Mouse (Mus musculus) layer of hippocampus, postnatal 10 days (tissue): ENCODE measurements around the gene Elovl2. TPM values are rescaled to one million over a fixed set of nuclear protein-coding genes. Genes with fewer than 3 reads are reported as not detected.
"Not testable (repeated sequence)": the region's sequence is repeated elsewhere in the genome, so short reads cannot be mapped to it uniquely, and the experiment has no call there.

ENCODE experiments used
- DNase-seq, 2 experiments: peaks; one replicate each; pipeline ENCODE4 v3.0.0; 2021; ENCODE audit warnings: low spot score in 2 of 2
- total RNA-seq, 2 experiments: library from RNA; stranded (reverse); gene quantifications; 2 replicates each; pipeline ENCODE4 v1.2.3; 2021

Gene Elovl2
- total RNA-seq, 2 experiments from 2014 or later: 42.1 to 44.2 TPM

- DNase-seq: no peak
Observed at GRCm38 (mm10) chr13:41235845-41236741, 15.9 kb upstream of the Elovl2 start.

GRCm38 (mm10) chr13:41235181-41235580, 15.0 kb upstream of the Elovl2 start:
- no peak for DNase-seq

GRCm38 (mm10) chr13:41233241-41233640, 13.0 kb upstream of the Elovl2 start:
- no peak for DNase-seq

- no peak for DNase-seq
Observed at GRCm38 (mm10) chr13:41232209-41232608, 12.0 kb upstream of the Elovl2 start.

DNA sequence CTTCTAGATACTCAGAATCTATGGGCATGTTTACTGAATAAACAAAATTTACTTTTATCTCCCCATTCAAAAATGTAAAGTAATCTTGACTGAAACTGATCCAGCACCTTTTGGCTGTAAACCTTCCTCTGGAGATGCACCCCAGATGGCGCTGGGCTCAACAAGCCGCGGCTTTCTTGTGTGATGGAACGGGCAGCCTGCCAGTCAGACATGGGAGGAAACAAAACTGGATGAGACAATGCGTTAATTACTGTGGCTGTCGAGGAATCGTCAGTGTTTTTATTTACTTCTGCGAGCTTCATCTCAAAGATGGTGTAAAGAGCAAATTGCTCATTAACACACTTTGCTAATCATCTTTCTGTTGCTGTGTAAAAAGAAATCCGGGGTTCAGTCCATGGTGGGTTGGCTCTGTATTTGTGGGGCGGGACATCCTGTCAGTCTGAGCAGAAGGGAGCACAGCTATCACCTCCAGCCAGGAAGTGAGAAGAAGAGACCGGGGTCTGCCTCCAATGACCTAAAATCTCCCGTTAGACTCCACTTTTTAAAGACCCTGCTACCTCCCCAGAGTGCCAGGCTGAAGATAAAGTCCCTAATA, 11.3 kb upstream of the Elovl2 start:
- DNase-seq: peak; percentile 35 to 51

DNA sequence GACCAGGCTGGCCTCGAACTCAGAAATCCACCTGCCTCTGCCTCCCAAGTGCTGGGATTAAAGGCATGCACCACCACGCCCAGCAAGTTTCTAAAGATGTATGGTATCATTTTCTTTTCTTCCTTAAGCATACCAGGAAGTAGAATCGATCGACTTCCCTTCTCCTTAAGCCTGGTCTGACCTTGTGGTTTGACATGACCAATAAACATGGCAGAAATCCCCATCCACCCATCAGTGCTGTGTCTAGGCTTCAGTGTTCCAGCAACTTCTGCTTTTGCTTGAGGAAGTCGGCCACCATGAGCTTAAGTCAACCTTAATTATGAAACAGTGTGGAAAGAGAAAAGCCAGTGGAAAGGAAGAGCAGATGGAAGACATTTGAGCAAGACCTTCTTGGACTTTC, 10.1 kb upstream of the Elovl2 start:
- DNase-seq: no peak

DNA sequence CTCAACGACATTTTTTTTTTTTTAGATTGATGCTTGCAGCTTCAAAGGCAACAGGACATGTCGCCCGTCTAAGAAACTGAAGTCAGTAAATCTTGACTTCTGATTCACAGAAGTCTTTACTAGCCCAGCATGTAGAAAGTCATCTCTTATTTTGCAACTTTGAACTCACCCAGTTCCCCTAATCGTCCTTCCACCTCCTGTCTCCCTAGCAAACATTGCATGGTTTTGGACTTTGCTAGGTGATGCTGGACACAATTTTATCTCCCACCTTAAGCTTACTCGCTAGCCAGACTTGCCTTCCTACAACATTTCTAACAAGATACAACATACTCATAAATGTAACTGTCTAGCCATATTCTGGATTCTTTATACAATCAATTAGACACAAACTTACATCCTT, 7.9 kb upstream of the Elovl2 start:
- no peak for DNase-seq

- DNase-seq: no peak
Observed at GRCm38 (mm10) chr13:41226513-41226912, 6.3 kb upstream of the Elovl2 start.

- peak in 1 of 2 experiments; percentile 45 for DNase-seq
Observed at GRCm38 (mm10) chr13:41219687-41220303, 410 bp downstream of the Elovl2 start.

DNA sequence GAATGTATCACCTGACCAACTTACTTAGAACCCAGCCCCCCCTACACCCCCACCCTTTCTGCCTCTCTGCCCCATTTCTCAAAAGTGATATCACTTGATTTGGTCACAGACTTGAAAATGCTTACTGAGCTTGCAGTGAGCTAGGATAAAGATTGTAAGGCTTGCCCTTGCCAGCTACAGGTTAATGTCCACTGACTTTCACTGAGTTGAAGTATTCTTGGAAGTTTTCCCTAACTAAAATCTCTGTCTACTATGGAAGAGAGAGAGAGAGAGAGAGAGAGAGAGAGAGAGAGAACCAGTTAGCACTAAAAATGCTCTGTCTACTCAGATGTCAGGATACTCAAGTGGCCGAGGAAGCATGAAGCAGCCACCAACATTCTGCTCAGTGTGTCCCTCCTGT, 1.1 kb downstream of the Elovl2 start:
- DNase-seq: no peak

GRCm38 (mm10) chr13:41216236-41216635, 4.0 kb downstream of the Elovl2 start:
- DNase-seq: no peak

- DNase-seq: no peak
Observed at GRCm38 (mm10) chr13:41215669-41216068, 4.5 kb downstream of the Elovl2 start.

DNA sequence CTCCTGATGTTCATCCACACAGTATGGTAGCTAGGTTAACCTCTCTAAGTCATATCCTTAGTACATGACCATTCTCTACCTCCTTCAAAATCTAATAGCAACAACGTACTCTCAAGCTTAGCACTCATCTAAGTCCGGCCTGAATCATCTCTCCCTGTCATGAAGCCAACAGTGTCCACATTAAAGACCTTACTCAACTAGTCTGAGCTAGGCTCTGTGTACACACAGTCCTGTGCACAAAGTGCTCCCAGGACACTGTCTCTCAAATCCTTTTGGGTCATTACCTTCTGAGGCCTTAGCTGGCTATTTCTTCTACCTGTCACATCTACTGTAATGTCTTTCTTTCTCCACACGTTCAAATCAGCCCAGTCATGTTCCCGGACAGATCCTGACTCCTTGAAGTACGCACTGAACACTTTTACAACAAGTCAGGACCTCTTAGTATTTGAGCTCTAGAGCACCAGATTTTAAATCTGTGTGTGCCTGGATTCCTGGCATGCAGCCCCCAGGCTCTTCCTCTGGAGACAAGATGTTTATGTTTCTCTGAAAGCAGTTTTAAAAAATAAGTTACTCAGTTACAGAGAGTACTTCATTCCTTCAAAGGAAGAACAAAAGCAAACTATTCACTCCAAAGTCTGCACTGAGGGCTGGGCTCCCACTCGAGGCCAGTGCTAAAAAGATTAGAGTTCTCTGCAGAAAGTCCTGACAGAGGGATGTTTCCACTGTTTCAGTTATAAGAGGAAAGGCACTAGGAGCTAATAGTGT, 7.5 kb downstream of the Elovl2 start:
- no peak for DNase-seq

GRCm38 (mm10) chr13:41211276-41211675, 8.9 kb downstream of the Elovl2 start:
- DNase-seq: no peak

DNA sequence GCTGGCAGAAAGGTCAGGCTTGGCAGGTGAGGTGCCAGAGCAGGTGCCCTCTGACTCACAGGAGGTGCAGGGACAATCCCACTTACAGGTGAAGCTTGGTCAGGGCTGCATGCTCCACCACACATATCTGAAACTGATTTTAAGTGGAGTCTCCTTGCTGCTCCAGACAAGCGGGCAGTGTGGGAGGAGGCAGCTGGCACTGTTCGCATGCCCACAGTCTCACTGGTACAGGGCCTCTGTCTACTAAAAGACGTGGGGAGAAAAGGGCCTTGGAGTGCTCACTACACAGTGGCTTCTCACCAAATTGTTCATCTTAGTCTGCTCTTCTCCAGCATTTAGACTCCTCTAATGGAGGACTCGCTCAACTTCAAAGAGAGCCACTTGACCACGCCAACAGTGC, 14.0 kb downstream of the Elovl2 start:
- peak in 1 of 2 experiments; percentile 32 for DNase-seq

- not testable (repeated sequence) for DNase-seq
Observed at GRCm38 (mm10) chr13:41205568-41205967, 14.6 kb downstream of the Elovl2 start.

DNA sequence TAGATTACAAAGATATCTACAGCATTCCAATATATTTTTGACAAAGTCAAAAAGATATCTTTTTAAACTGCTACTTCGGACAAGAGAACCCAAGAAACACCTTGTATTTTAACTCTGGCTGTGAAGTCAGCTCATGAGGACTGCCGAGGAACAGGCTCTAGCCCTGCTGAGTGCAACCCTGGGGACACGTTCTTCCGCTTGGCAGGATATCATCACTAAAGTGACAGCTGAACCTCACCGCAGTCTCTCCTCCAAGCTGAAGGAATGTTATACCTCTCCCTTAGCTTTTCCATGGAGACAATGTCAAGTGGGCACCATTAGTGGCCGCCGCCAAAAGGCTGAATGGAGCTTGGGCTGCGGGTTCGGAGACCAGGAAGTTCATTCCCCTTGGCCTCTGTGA, 16.5 kb downstream of the Elovl2 start:
- no peak for DNase-seq

DNA sequence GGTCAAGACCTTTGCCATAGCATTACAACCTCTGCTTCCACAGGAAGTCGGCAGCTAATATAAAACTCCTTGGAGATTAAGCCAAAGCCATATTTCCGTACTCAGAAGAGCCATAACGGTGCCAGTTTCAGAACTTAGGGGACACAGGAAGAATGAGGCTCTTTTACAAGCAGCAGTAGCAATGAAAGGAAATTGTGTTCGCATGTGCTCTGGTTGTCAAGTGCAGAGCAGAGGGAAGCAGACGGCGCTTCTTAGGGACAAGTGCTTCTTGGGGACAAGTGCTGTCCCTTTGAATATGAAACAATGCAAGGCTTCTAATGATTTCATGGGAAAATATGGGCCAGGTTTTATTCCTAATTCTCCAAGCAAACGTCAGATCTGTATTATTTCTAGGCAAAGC, 16.9 kb downstream of the Elovl2 start:
- peak; percentile 34 to 41 for DNase-seq

DNA sequence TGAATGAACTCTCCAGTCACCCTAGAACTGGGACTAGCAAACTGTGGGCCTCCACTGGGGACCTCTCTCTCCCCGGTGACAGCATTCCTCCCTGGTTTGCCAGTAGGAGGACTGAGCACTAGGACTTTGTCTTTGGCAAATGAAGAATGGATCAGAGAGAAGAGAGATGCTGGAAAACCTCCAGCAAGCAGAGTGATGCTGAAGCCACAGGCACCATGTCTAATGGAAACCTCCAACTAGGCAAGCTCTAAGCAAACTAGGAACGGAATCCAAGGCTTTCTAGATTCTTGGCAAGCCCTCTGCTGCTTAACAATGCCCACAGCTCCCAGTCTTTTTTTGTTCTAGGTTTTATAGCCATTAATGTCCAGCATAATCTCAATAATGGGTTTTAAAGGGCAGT, 19.3 kb downstream of the Elovl2 start:
- DNase-seq: no peak

GRCm38 (mm10) chr13:41195640-41196333, 24.4 kb downstream of the Elovl2 start:
- DNase-seq: no peak

- DNase-seq: no peak
Observed at GRCm38 (mm10) chr13:41187886-41188285, 32.3 kb downstream of the Elovl2 start.
